Mouse (Mus musculus) neural tube, embryonic 12.5 days (tissue): ENCODE data around the gene Tbc1d16. TPM values are rescaled to one million over a fixed set of nuclear protein-coding genes. Genes with fewer than 3 reads are reported as not detected.
A peak's percentile ranks its signal among the peaks of the same experiment; 100 is the strongest.

Experiments
- ATAC-seq: fragments of 200-750 bp; cut with Nextera tagmentation; 2 replicates; pipeline ENCODE4 v1.8.0; 2017; ENCODE audit warnings: low read depth, mild to moderate bottlenecking, moderate TSS enrichment, moderate library complexity; ENCODE audit not compliant: low FRiP score
- H3K27ac ChIP-seq: fragments of 300-500 bp; sonication (generic); 2 replicates; pipeline ENCODE4 v1.5.1; 2016
- H3K27me3 ChIP-seq: fragments of 300-500 bp; sonication (generic); replicated peaks from 2 replicates; pipeline ENCODE4 v1.6.1; 2016; ENCODE audit warnings: mild to moderate bottlenecking
- H3K36me3 ChIP-seq: fragments of 300-500 bp; sonication (generic); 2 replicates; pipeline ENCODE4 v1.6.1; 2016; ENCODE audit warnings: mild to moderate bottlenecking
- H3K4me1 ChIP-seq: fragments of 300-500 bp; sonication (generic); 2 replicates; pipeline ENCODE4 v1.6.1; 2016
- H3K4me2 ChIP-seq: fragments of 300-500 bp; sonication (generic); replicated peaks from 2 replicates; pipeline ENCODE4 v1.6.1; 2016; ENCODE audit warnings: mild to moderate bottlenecking
- H3K4me3 ChIP-seq: fragments of 300-500 bp; sonication (generic); 2 replicates; pipeline ENCODE4 v1.5.1; 2016
- H3K9ac ChIP-seq: fragments of 300-500 bp; sonication (generic); 2 replicates; pipeline ENCODE4 v1.6.1; 2016; ENCODE audit warnings: mild to moderate bottlenecking
- H3K9me3 ChIP-seq: fragments of 300-500 bp; sonication (generic); 2 replicates; pipeline ENCODE4 v1.6.1; 2016; ENCODE audit warnings: mild to moderate bottlenecking
- WGBS: fragments of 180-500 bp; shearing (Covaris S2); methylation state at CpG from one replicate; pipeline ENCODE4 v1.1.7; 2016; 5-methylcytosine and 5-hydroxymethylcytosine counted together
- polyA plus RNA-seq: library from polyadenylated mRNA; unstranded; fragments of >200 nt; fragmentation: Nextera tagmentation; extraction: Ambion mirVana; gene quantifications from 2 replicates; pipeline ENCODE4 v1.2.1, GENCODE M21; 2016

The Tbc1d16 gene
- polyA plus RNA-seq, 1 experiment from 2014 or later = 26.0 TPM

DNA sequence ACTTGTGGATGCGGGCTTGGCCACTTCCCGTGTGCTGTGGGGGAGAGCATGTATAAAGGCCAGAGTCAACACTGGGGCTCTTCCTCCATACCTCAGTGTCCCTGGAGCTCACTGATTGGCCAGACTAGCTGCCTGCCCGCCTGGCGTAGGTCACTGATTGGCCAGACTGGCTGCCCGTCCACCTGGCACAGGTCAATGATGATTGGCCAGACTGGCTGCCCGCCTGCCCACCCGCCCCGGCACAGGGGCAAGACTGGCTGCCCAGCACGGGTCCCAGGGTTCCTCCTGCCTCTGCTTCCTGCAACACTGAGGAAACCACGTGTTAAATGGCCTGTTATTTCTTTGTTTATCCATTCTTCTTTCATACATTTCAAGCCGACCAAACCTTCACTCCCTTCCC, 68.8 kb downstream of the Tbc1d16 start:
- no peak overlapping the region for H3K4me3 ChIP-seq
- H3K9ac ChIP-seq = no peak overlapping the region
- H3K27ac ChIP-seq = no peak overlapping the region
- peaks cover 12% of the 10 kb centered on the region for H3K36me3 ChIP-seq
- no peaks in the 10 kb centered on the region for H3K9me3 ChIP-seq
- ATAC-seq = no peak
- no peak overlapping the region; the same call in 1 of the 2 replicates for H3K4me2 ChIP-seq
- H3K4me1 ChIP-seq = peaks cover 58% of the 10 kb centered on the region
- WGBS = 37% methylated on average over 11 of the region's 11 CpGs
- peaks cover 11% of the 10 kb centered on the region; the same call in 1 of the 2 replicates for H3K27me3 ChIP-seq

DNA sequence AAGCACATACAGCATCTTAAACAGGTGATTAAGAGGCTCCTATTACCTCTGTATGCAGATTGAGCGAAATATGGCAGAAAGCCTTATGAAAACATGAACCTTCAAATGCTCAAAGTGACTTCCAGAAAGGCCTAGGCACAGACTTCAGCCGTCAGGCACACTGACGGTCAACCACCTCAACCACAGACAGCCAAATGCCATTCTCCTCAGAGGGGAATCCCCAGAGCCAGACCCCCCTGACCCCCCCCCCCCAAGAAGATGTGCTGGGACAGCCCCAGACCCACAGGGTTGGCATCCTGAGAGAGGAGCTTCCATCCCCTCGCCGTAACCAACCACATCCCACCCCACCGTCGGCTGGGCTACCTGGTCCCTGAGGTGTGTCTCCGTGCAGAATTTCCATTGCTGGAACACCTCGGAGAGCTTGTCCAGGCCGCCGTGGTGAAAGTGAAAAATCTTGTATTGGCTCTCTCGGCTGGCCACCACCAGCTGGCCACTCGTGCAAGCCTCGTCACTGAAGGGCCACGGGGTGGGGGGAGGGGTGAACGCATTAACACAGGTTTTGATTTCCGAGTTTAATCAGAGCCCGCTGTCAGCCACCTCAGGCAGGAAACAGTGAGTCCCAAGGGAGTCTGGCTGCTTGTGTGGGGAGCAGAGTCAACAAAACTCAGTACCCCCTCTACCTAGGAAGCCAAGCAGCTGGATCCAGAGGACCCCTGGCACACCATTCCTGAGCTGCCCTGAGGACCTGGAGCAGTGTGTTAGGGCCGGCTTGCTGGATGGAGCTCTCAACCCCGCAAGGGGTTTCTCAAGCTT, 70.7 kb downstream of the Tbc1d16 start:
- WGBS = 15% methylated on average over 20 of the region's 20 CpGs

DNA sequence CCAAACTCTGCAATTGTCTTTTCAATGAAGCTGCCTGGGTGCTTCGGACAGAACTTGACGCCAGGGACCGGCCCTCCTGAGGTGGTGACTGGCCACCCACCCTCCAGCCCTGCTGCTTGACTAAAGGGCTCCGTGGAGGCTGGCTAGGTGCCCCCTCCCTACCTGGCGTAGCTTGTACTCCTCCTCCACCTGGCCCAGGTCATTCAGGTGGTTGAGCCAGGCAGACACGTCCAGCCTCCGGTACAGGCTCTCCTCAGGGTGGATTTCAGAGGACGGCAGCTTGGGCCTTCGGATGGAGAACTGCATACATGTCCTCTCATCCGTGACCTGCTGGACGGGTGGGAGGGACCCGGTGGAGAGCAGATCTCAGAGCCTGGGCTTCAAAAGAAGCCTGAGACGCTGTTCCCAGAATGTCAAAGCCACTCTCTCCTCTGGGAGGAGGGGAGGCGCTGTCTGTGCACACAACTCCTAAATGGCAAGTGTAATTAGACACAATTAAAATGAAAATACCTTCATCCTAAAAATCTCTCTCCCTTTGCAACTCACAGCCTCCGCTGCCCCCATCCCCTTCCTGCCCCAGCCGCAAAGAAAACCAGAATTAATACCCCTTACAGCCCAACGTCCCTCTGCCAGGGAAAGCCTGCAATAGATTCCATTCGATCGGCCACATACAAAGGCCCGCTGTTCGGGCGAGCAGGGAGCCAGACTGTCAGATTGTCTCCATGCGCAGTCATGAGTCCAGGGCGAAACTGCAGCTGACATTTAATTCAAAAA, 71.6 kb downstream of the Tbc1d16 start:
- H3K36me3 ChIP-seq = peaks cover 34% of the 10 kb centered on the region
- peak overlapping the region; percentile 50; the same call in 1 of the 2 replicates for H3K27ac ChIP-seq
- H3K4me2 ChIP-seq = peak overlapping the region; percentile 52
- ATAC-seq = peak; percentile 73
- peak overlapping the region; percentile 29; the same call in 1 of the 2 replicates for H3K9ac ChIP-seq
- 4% methylated on average over 24 of the region's 24 CpGs for WGBS
- peaks cover 56% of the 10 kb centered on the region for H3K4me1 ChIP-seq
- H3K27me3 ChIP-seq = peaks cover 11% of the 10 kb centered on the region; the same call in 1 of the 2 replicates
- H3K4me3 ChIP-seq = no peak overlapping the region
- no peaks in the 10 kb centered on the region for H3K9me3 ChIP-seq

More for the DNA sequence above, 70.7 kb downstream of the Tbc1d16 start:
- no peak for ATAC-seq
- peaks cover 28% of the 10 kb centered on the region for H3K36me3 ChIP-seq
- H3K4me2 ChIP-seq = peak overlapping the region; percentile 52
- H3K4me1 ChIP-seq = peaks cover 52% of the 10 kb centered on the region
- H3K27ac ChIP-seq = peak overlapping the region; percentile 37; the same call in 1 of the 2 replicates
- H3K27me3 ChIP-seq = peaks cover 11% of the 10 kb centered on the region; the same call in 1 of the 2 replicates
- H3K4me3 ChIP-seq = no peak overlapping the region
- peak overlapping the region; percentile 29; the same call in 1 of the 2 replicates for H3K9ac ChIP-seq
- H3K9me3 ChIP-seq = no peaks in the 10 kb centered on the region

DNA sequence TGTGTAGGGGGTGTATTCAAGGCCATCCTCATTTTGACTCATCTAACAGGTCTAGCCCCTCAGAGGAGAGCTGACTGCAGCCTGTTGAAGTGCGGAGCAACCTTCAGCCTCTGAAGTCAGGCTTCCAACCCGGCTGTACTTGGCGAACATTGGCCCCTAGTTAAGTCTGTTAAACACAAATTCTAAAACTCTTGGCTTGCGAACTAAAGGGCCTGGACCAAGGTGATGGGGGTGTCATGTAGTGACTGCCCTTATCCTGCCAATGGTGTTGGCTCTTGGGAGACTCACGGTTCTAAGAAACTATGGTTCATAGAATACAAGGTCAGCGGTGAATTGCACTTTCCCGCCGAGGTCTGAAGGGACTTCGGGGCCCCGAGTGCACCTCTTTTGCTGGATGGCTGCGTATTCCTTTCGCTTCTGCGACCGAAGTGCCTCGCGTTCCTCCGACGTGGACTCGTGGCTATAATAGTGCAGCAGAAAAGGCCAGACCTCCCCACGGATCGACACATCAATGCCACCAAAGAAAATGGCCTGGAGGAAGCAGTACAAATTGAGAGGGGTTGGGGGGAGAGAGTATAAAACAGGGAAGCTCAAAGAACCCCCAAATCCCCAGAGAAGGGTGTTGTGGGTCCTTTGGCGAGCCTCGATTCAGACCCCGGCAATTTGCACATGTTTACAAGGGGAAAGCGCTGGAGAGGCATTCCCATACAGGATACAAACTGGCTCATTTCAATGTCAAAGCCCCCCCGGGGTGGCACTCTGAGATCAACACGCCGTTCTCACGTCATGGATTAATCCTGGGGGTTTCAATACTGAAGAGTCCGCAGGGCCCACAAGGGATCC, 72.4 kb downstream of the Tbc1d16 start:
- ATAC-seq = 0 out of 2 replicates have a peak, but pooled peaks have one; percentile 6
- no peaks in the 10 kb centered on the region for H3K9me3 ChIP-seq
- H3K4me2 ChIP-seq = peak overlapping the region; percentile 52
- WGBS = 25% methylated on average over 30 of the region's 30 CpGs
- peak overlapping the region; percentile 29; the same call in 1 of the 2 replicates for H3K9ac ChIP-seq
- no peak overlapping the region for H3K4me3 ChIP-seq
- peaks cover 59% of the 10 kb centered on the region for H3K4me1 ChIP-seq
- H3K36me3 ChIP-seq = peaks cover 37% of the 10 kb centered on the region
- 0 out of 2 replicates have a peak overlapping the region, but pooled peaks have one; percentile 50 for H3K27ac ChIP-seq
- H3K27me3 ChIP-seq = peaks cover 11% of the 10 kb centered on the region; the same call in 1 of the 2 replicates

DNA sequence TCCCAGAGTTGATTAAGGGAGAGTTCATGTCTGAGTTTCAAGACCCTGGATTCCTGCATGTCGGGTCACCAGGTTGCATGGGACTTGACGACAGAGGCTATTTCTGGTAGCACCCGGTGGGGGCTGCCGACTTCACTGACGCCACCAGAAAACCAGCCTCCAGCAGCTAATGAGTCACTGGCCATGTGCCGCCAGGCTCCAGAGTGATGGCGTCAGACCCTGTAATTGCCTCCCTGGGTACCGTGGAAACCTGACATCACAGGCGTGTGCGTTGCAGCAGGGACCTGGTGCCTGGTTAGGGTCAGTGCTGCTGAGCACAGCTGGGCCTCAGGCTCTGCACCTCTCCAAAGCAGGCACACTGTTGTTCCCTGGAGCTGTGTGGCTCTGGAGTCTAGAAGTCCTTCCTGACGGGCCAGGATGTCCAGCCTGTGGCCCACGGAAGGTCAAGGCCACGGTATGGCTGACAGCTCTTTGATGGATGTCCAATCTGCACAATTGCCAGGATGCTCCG, 75.9 kb downstream of the Tbc1d16 start:
- H3K27me3 ChIP-seq = peaks cover 6% of the 10 kb centered on the region
- H3K4me2 ChIP-seq = no peak overlapping the region
- no peak overlapping the region for H3K4me3 ChIP-seq
- no peak for ATAC-seq
- no peaks in the 10 kb centered on the region for H3K9me3 ChIP-seq
- WGBS = 56% methylated on average over 14 of the region's 14 CpGs
- peaks cover 43% of the 10 kb centered on the region for H3K4me1 ChIP-seq
- 0 out of 2 replicates have a peak overlapping the region, but pooled peaks have one; percentile 16 for H3K27ac ChIP-seq
- no peak overlapping the region for H3K9ac ChIP-seq
- H3K36me3 ChIP-seq = peaks cover 70% of the 10 kb centered on the region

DNA sequence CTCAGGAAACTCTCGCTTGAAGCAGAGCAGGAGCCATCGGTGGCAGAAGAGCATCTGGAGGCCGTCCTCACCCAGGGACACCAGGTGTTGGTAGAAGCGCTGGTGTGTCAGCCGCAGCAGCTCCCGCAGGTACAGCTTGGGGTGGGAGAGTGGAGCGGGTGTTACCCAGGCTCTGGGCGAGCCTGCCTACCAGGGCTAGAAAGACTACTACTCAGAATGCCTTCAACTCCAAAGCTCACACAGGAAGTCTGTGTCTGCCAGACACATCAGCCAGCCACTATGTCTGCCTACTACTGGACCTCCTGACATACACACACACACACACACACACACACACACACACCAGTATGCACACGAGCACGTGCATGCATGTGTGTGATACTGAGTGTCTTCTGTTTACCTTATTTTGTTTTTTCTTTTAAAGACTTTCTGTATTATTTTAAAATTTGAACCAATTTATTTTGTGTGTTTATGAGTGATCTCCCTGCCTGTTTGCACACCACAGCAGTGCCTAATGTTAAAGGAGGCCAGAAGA, 77.2 kb downstream of the Tbc1d16 start:
- Histone ChIP-seq H3K4me2 (no peak overlapping the region), H3K27ac (peak overlapping the region; percentile 39; the same call in 1 of the 2 replicates), H3K4me1 (peaks cover 31% of the 10 kb centered on the region), H3K9ac (no peak overlapping the region), H3K36me3 (peaks cover 72% of the 10 kb centered on the region), H3K27me3 (peaks cover 6% of the 10 kb centered on the region), H3K9me3 (no peaks in the 10 kb centered on the region), H3K4me3 (no peak overlapping the region)
- ATAC-seq = no peak
- WGBS = 91% methylated on average over 10 of the region's 10 CpGs

DNA sequence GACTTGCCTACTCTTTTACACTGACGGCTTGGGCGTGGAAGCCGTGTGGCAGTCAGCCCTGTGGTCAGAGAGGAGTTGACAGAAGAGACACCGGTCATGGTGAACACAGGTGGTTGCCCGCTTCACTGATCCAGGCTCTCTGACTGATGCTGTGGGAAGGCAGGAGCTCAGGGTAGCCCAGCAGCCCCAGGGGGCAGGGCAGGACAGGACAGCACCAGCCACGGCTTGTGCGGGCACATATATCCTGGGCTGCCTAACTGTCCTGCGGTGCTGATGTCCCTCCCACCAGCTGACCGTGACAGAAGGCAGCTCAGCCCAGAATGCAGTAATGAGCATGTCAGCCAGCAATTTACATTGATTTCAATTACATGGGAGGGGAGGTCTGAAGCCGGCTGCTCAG, 77.9 kb downstream of the Tbc1d16 start:
- ATAC-seq = no peak; the same call in 1 of the 2 replicates
- H3K36me3 ChIP-seq = peaks cover 70% of the 10 kb centered on the region
- H3K9me3 ChIP-seq = no peaks in the 10 kb centered on the region
- H3K4me3 ChIP-seq = no peak overlapping the region
- H3K27me3 ChIP-seq = peaks cover 5% of the 10 kb centered on the region
- 0 out of 2 replicates have a peak overlapping the region, but pooled peaks have one; percentile 1 for H3K9ac ChIP-seq
- H3K4me1 ChIP-seq = peaks cover 27% of the 10 kb centered on the region
- no peak overlapping the region; the same call in 1 of the 2 replicates for H3K27ac ChIP-seq
- 63% methylated on average over 10 of the region's 10 CpGs for WGBS
- no peak overlapping the region for H3K4me2 ChIP-seq

DNA sequence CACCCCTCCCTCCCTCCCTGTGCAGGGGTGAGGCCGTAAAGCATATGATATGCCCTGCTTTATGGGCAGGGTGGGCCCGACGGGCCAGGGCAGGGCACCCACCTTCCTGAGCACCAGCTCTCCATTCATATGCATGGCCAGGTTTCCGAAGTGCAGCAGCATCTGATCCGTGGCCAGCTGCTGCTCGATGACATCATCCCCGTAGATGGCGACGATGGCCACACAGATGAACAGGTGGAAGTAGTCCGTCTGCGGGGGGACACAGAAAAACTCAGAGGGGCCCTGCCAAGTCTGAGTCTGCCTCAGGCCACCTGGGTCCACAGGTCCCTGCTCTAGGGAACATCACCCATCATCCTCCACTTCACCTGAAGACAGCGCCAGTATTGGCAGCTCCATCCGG, 79.5 kb downstream of the Tbc1d16 start:
- no peak overlapping the region for H3K4me2 ChIP-seq
- no peak overlapping the region for H3K9ac ChIP-seq
- WGBS = 91% methylated on average over 12 of the region's 13 CpGs
- H3K4me3 ChIP-seq = no peak overlapping the region
- H3K36me3 ChIP-seq = peaks cover 56% of the 10 kb centered on the region
- no peak overlapping the region for H3K27ac ChIP-seq
- H3K9me3 ChIP-seq = no peaks in the 10 kb centered on the region
- H3K4me1 ChIP-seq = peaks cover 38% of the 10 kb centered on the region
- H3K27me3 ChIP-seq = no peaks in the 10 kb centered on the region; the same call in 1 of the 2 replicates
- no peak for ATAC-seq

DNA sequence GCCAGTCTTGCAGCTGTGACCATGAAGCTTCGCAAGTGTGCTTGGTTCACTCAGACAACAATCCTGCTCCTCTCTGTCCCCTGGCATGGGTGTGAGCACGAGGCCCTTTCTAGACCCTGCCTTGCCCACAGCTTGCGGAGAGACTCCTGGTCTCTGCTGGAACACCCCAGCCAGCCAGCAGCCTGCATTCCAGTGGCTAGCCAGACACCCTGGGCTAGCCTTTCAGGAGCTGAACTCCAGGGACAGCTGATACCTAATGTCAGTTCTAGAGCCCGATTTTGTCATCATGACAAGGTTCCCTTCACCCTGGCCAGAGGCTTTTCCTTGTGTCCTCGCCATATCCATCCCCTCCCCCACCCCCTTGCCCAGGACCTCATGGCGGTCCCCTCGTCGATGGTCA, 81.1 kb downstream of the Tbc1d16 start:
- no peak overlapping the region for H3K9ac ChIP-seq
- no peak overlapping the region for H3K27ac ChIP-seq
- H3K4me3 ChIP-seq = no peak overlapping the region
- peaks cover 40% of the 10 kb centered on the region for H3K36me3 ChIP-seq
- no peaks in the 10 kb centered on the region; the same call in 1 of the 2 replicates for H3K27me3 ChIP-seq
- H3K4me2 ChIP-seq = no peak overlapping the region
- no peak for ATAC-seq
- H3K9me3 ChIP-seq = no peaks in the 10 kb centered on the region
- H3K4me1 ChIP-seq = peaks cover 31% of the 10 kb centered on the region
- 84% methylated on average over 8 of the region's 8 CpGs for WGBS

DNA sequence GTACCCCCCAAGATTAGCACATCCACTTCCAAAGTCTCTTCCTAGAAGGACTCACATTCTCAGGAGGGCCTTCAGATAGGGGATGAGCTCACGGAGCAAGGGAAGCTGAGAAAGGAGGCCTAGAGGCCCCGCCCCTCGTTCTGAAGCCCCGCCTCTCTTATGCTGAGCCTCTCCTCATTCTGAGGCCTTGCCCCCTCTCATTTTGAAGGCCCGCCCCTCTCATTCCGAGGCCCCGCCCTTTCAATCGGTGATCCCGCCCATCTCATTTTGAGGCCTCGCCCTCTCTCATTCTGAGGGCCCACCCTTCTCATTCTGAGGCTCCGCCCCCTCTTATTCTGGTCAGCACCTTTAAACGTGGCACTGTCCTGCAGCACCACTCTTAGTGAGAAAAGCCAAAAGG, 82.2 kb downstream of the Tbc1d16 start:
- H3K27me3 ChIP-seq = no peaks in the 10 kb centered on the region; the same call in 1 of the 2 replicates
- H3K9ac ChIP-seq = no peak overlapping the region
- whole genome bisulfite sequencing = 20% methylated on average over 12 of the region's 12 CpGs
- no peak overlapping the region for H3K4me2 ChIP-seq
- H3K27ac ChIP-seq = no peak overlapping the region
- H3K4me1 ChIP-seq = peaks cover 31% of the 10 kb centered on the region
- H3K36me3 ChIP-seq = peaks cover 38% of the 10 kb centered on the region
- H3K4me3 ChIP-seq = no peak overlapping the region
- H3K9me3 ChIP-seq = no peaks in the 10 kb centered on the region
- no peak for ATAC-seq
